Mouse (Mus musculus): Measurements from ENCODE around the gene Egfl6.

Egfl6 gene

GRCm38 (mm10) chrX:166584947-166585824 is at the start of gene Egfl6:
TSS of gene Egfl6 (minus strand) at chrX:166585720.
- DNase-seq = no peak

- no peak for DNase-seq
These were observed 41.5 kb upstream of the Egfl6 start for GRCm38 (mm10) chrX:166626866-166627570.

DNA sequence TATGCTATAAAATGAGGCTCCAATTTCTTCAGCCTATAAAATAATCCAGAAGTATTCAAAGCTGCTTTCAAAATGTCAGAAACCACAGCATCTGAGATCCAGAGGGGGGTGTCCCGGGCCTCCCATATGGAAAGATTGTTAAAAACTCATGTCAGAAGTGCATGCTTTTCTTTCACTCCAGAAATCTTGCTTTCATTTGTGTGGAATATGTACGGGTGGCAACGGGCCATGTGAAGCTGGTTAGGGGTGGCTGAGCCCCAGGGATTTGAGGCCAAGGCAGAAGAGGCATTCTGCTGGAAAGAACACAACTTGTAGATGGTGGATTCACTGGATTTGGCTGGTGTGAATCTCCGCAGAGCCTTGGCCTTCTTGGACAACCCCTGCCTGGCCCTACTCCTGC is 40.7 kb upstream of the Egfl6 start:
- no peak for DNase-seq

DNA sequence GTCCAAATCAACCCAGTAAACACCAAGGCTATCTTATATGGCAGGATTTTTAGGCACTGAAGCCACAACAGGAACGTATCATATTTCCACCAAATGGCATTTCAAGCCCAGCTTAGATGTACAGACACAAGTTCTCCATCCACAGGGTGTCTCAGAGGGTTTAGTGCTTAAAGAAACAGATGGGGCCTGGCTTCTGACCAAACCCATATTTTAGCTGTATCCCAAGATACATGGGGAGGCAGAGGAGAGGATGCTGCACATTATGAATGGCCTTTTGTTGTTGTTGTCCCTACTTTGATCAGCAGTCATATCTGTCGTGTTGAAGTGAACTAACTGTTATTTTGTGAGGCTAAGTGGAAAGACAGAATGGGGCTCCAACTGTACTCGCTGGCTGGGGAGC is 37.7 kb upstream of the Egfl6 start:
- no peak for DNase-seq

- DNase-seq = no peak
These were observed 36.2 kb upstream of the Egfl6 start for GRCm38 (mm10) chrX:166621560-166622301.

GRCm38 (mm10) chrX:166620900-166621299 is 35.4 kb upstream of the Egfl6 start:
- no peak for DNase-seq

- DNase-seq = no peak
These were observed 33.6 kb upstream of the Egfl6 start for GRCm38 (mm10) chrX:166619084-166619483.

- no peak for DNase-seq
These were observed 29.7 kb upstream of the Egfl6 start for GRCm38 (mm10) chrX:166615191-166615590.

DNA sequence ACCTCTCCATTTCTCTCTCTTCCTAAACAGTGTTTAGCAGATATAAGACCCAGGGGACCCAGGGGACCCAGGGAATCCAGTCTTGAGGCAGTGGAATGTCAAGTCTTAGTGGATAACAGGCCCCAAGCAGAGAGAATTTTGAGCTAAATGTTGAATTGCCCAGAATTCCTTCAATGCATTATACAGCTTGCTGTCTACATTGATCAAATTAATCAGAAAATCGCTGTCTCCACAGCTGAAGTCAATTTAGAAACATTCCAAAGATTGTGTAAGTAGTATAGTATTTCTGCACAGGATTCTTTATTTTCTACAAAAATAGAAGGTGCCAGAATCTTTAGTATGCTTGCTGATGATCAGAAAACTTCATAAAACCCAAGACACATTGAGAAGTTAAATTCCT is 9.4 kb downstream of the Egfl6 start:
- DNase-seq = no peak

- peak; percentile 23 for DNase-seq
These were observed 19.5 kb downstream of the Egfl6 start for GRCm38 (mm10) chrX:166565983-166566382.

- DNase-seq = no peak
These were observed 20.1 kb downstream of the Egfl6 start for GRCm38 (mm10) chrX:166565401-166565800.

DNA sequence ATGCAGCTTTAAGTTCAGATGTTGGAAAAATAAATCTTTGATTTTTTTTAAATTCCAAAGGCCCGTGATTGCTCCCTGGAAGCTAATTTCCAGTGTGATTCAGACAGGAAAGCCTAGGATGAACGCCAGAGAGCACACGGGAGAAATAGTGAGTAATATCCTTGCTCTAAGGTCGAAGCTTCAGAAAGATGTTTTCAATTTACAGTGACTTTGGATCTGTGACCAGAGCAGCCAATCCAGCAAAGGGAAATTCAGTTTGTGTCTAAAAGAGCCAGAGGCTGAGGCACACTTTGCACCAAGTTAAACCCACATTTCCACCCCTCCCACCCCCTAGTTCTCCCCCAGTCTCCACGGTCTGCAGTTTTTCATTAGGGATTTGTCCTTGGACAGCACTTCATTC is 20.6 kb downstream of the Egfl6 start:
- no peak for DNase-seq

GRCm38 (mm10) chrX:166559333-166559732 is 26.2 kb downstream of the Egfl6 start:
- DNase-seq = no peak

DNA sequence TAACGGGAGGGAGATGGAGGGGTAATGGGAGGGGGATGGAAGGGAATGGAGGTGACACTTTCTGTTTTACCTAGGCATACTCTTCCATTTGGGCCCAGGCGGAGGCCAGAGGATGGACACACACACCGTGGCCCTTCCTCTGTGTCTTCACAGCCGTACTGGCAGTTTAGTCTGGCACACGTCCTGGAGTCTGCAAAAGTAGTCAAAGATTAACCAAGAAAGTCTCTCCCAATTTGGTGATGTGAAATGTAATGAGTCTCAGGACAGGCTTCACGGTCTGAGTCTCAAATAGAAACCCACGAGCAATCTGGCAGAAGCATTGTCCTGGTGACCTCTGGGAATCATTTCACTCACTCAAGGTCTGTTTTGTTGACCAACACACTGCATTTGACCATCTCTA is 33.2 kb downstream of the Egfl6 start:
- peak; percentile 51 for DNase-seq

DNA sequence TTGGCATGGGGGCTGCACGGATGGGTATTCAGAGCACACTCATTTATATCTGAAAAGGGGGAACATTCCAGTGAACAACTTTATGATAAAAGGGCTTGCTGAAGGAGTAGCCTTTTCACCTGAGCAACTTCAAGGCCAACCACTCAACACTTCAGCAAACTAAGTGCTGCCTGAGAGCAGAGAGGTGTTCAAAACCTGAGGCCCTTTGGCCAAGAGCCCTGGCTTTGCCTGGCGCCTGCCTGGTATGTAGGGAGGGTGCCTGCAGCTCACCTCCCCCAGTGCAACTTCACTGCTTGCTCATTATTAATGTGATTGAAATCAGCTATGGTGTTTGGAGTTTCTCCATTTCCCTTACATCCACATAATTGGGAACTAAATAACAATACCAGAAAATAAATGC is 39.0 kb downstream of the Egfl6 start:
- DNase-seq = no peak

- no peak for DNase-seq
These were observed 50.4 kb downstream of the Egfl6 start for GRCm38 (mm10) chrX:166535138-166535537.

- no peak for DNase-seq
These were observed 52.1 kb downstream of the Egfl6 start for GRCm38 (mm10) chrX:166533432-166533831.

DNA sequence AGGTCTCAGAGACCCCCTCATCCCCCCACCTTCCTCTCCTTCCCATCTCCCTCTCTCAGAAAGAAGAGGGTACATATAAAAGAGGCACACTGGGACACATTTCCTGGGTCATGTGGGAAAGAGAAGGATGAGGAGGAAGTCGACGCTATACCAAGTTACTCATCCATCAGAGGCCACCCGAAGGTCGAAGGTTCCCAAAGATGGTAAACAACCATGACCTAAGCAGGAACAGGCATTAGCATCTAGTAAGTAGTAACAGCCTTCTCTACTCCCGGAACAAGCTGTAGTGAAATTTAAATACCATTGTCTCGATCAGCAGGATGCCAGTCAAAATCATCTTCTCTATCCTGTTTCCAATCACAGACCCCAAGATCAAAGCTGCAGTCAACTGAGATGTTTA is 53.8 kb downstream of the Egfl6 start:
- DNase-seq = no peak

GRCm38 (mm10) chrX:166528126-166528525 is 57.4 kb downstream of the Egfl6 start:
- no peak for DNase-seq

GRCm38 (mm10) chrX:166525637-166526315 is 59.7 kb downstream of the Egfl6 start:
- DNase-seq = no peak

GRCm38 (mm10) chrX:166520782-166521181 is 64.7 kb downstream of the Egfl6 start:
- DNase-seq = no peak

DNA sequence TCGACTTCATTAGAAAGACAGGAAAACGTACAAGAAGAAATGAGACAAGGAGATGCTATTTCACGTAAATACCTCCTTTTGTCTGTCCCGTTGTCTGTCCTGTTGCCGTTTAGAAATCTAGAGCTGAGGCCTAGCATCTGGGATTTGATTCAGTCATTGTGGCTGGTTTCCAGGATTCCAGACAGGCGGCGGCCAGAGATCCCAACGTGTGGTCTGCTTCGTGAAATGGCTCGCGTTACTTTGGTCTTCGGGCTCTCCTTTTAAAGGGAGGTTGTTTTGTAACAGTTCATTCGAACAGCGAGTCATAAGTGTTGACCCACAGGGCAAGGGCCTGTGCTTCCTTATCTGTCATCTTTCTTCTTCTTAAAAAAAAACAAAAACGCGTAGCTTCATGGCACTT is 67.2 kb downstream of the Egfl6 start, which contains the start of gene Tceanc:
TSS of gene Tceanc (minus strand) at position 223 of the 400 bp plus-strand sequence.
- DNase-seq = no peak

- DNase-seq = no peak
These were observed 68.9 kb downstream of the Egfl6 start for GRCm38 (mm10) chrX:166516631-166517030.

Data from kidney, adult 9 months (tissue).